Mouse (Mus musculus): Measurements from ENCODE around the gene Ghdc. TPM values are rescaled to one million over a fixed set of nuclear protein-coding genes. Genes with fewer than 3 reads are reported as not detected.

Gene Ghdc
- polyA plus RNA-seq, 1 experiment from 2014 or later, result 9.6 TPM

- H3K27ac ChIP-seq (ENCODE audit: low read depth, low read length), result no peak overlapping the region
- no peak overlapping the region for H3K9ac ChIP-seq (ENCODE audit: low read depth, low read length)
- ATAC-seq, result no peak
- H3K4me1 ChIP-seq (ENCODE audit: control insufficient read depth, insufficient read depth, low read depth, low read length), result peaks cover 12% of the 10 kb centered on the region
- H3K4me2 ChIP-seq (ENCODE audit: low read length), result no peak overlapping the region
- H3K36me3 ChIP-seq (ENCODE audit: control insufficient read depth, insufficient read depth, low read length), result peaks cover 16% of the 10 kb centered on the region
- H3K27me3 ChIP-seq (replicated peaks; ENCODE audit: control insufficient read depth, insufficient read depth, low read length), result no peaks in the 10 kb centered on the region
- H3K4me3 ChIP-seq (ENCODE audit: low read length), result no peak overlapping the region
- no peaks in the 10 kb centered on the region for H3K9me3 ChIP-seq (ENCODE audit: control insufficient read depth, low read length)
- 66% methylated on average over 6 of the region's 6 CpGs for WGBS
Measured at GRCm38 (mm10) chr11:100756476-100756875, 14.3 kb downstream of the Ghdc start.

- H3K4me2 ChIP-seq (ENCODE audit: low read length), result no peak overlapping the region
- no peaks in the 10 kb centered on the region for H3K9me3 ChIP-seq (ENCODE audit: control insufficient read depth, low read length)
- no peaks in the 10 kb centered on the region for H3K27me3 ChIP-seq (replicated peaks; ENCODE audit: control insufficient read depth, insufficient read depth, low read length)
- H3K27ac ChIP-seq (ENCODE audit: low read depth, low read length), result no peak overlapping the region
- H3K4me3 ChIP-seq (ENCODE audit: low read length), result no peak overlapping the region
- no peak for ATAC-seq
- no peak overlapping the region for H3K9ac ChIP-seq (ENCODE audit: low read depth, low read length)
- peaks cover 17% of the 10 kb centered on the region for H3K36me3 ChIP-seq (ENCODE audit: control insufficient read depth, insufficient read depth, low read length)
- 94% methylated on average over 3 of the region's 3 CpGs for WGBS
- H3K4me1 ChIP-seq (ENCODE audit: control insufficient read depth, insufficient read depth, low read depth, low read length), result peaks cover 5% of the 10 kb centered on the region
Measured at GRCm38 (mm10) chr11:100754693-100755057, 16.1 kb downstream of the Ghdc start.

- Histone ChIP-seq H3K27me3 (replicated peaks; ENCODE audit: control insufficient read depth, insufficient read depth, low read length) (no peaks in the 10 kb centered on the region), H3K27ac (ENCODE audit: low read depth, low read length) (no peak overlapping the region), H3K4me1 (ENCODE audit: control insufficient read depth, insufficient read depth, low read depth, low read length) (peaks cover 4% of the 10 kb centered on the region), H3K36me3 (ENCODE audit: control insufficient read depth, insufficient read depth, low read length) (peaks cover 20% of the 10 kb centered on the region), H3K9ac (ENCODE audit: low read depth, low read length) (no peak overlapping the region), H3K9me3 (ENCODE audit: control insufficient read depth, low read length) (no peaks in the 10 kb centered on the region), H3K4me3 (ENCODE audit: low read length) (no peak overlapping the region), H3K4me2 (ENCODE audit: low read length) (no peak overlapping the region)
- no peak for ATAC-seq
- 87% methylated on average over 12 of the region's 12 CpGs for WGBS
Measured at GRCm38 (mm10) chr11:100754021-100754692, 16.6 kb downstream of the Ghdc start.

- Histone ChIP-seq H3K4me1 (ENCODE audit: control insufficient read depth, insufficient read depth, low read depth, low read length) (no peaks in the 10 kb centered on the region), H3K36me3 (ENCODE audit: control insufficient read depth, insufficient read depth, low read length) (peaks cover 22% of the 10 kb centered on the region), H3K27me3 (replicated peaks; ENCODE audit: control insufficient read depth, insufficient read depth, low read length) (no peaks in the 10 kb centered on the region), H3K27ac (ENCODE audit: low read depth, low read length) (no peak overlapping the region), H3K9ac (ENCODE audit: low read depth, low read length) (no peak overlapping the region), H3K9me3 (ENCODE audit: control insufficient read depth, low read length) (no peaks in the 10 kb centered on the region), H3K4me2 (ENCODE audit: low read length) (no peak overlapping the region), H3K4me3 (ENCODE audit: low read length) (no peak overlapping the region)
- no peak for ATAC-seq
- WGBS, result 25% methylated on average over 10 of the region's 10 CpGs
Measured at GRCm38 (mm10) chr11:100752294-100752693, 18.5 kb downstream of the Ghdc start.

- Histone ChIP-seq H3K9me3 (ENCODE audit: control insufficient read depth, low read length) (no peaks in the 10 kb centered on the region), H3K4me1 (ENCODE audit: control insufficient read depth, insufficient read depth, low read depth, low read length) (no peaks in the 10 kb centered on the region), H3K27me3 (replicated peaks; ENCODE audit: control insufficient read depth, insufficient read depth, low read length) (no peaks in the 10 kb centered on the region), H3K36me3 (ENCODE audit: control insufficient read depth, insufficient read depth, low read length) (peaks cover 17% of the 10 kb centered on the region), H3K4me2 (ENCODE audit: low read length) (no peak overlapping the region), H3K4me3 (ENCODE audit: low read length) (no peak overlapping the region), H3K9ac (ENCODE audit: low read depth, low read length) (no peak overlapping the region), H3K27ac (ENCODE audit: low read depth, low read length) (no peak overlapping the region)
- ATAC-seq, result no peak
- whole genome bisulfite sequencing, result 88% methylated on average over 16 of the region's 16 CpGs
Measured at GRCm38 (mm10) chr11:100750127-100750526, 20.6 kb downstream of the Ghdc start.

- H3K9ac ChIP-seq (ENCODE audit: low read depth, low read length), result no peak overlapping the region
Measured at GRCm38 (mm10) chr11:100749469-100749868, 21.3 kb downstream of the Ghdc start.

GRCm38 (mm10) chr11:100748620-100749019 lies 22.1 kb downstream of the Ghdc start:
- H3K9ac ChIP-seq (ENCODE audit: low read depth, low read length), result no peak overlapping the region
- H3K4me1 ChIP-seq (ENCODE audit: control insufficient read depth, insufficient read depth, low read depth, low read length), result no peaks in the 10 kb centered on the region
- H3K36me3 ChIP-seq (ENCODE audit: control insufficient read depth, insufficient read depth, low read length), result peaks cover 19% of the 10 kb centered on the region
- WGBS, result 86% methylated on average over 4 of the region's 4 CpGs
- no peak for ATAC-seq
- H3K9me3 ChIP-seq (ENCODE audit: control insufficient read depth, low read length), result no peaks in the 10 kb centered on the region
- no peak overlapping the region for H3K4me3 ChIP-seq (ENCODE audit: low read length)
- no peaks in the 10 kb centered on the region for H3K27me3 ChIP-seq (replicated peaks; ENCODE audit: control insufficient read depth, insufficient read depth, low read length)
- no peak overlapping the region for H3K27ac ChIP-seq (ENCODE audit: low read depth, low read length)
- H3K4me2 ChIP-seq (ENCODE audit: low read length), result no peak overlapping the region

More at GRCm38 (mm10) chr11:100749469-100749868, 21.3 kb downstream of the Ghdc start:
- Histone ChIP-seq H3K4me2 (ENCODE audit: low read length) (no peak overlapping the region), H3K27ac (ENCODE audit: low read depth, low read length) (no peak overlapping the region), H3K4me1 (ENCODE audit: control insufficient read depth, insufficient read depth, low read depth, low read length) (no peaks in the 10 kb centered on the region), H3K4me3 (ENCODE audit: low read length) (no peak overlapping the region), H3K27me3 (replicated peaks; ENCODE audit: control insufficient read depth, insufficient read depth, low read length) (no peaks in the 10 kb centered on the region), H3K9me3 (ENCODE audit: control insufficient read depth, low read length) (no peaks in the 10 kb centered on the region), H3K36me3 (ENCODE audit: control insufficient read depth, insufficient read depth, low read length) (peaks cover 19% of the 10 kb centered on the region)
- 51% methylated on average over 25 of the region's 25 CpGs for WGBS
- ATAC-seq, result no peak

GRCm38 (mm10) chr11:100747114-100747513 lies 23.6 kb downstream of the Ghdc start:
- Histone ChIP-seq H3K9me3 (ENCODE audit: control insufficient read depth, low read length) (no peaks in the 10 kb centered on the region), H3K4me2 (ENCODE audit: low read length) (no peak overlapping the region), H3K4me1 (ENCODE audit: control insufficient read depth, insufficient read depth, low read depth, low read length) (no peaks in the 10 kb centered on the region), H3K27me3 (replicated peaks; ENCODE audit: control insufficient read depth, insufficient read depth, low read length) (no peaks in the 10 kb centered on the region), H3K36me3 (ENCODE audit: control insufficient read depth, insufficient read depth, low read length) (peaks cover 16% of the 10 kb centered on the region), H3K4me3 (ENCODE audit: low read length) (no peak overlapping the region), H3K27ac (ENCODE audit: low read depth, low read length) (no peak overlapping the region), H3K9ac (ENCODE audit: low read depth, low read length) (no peak overlapping the region)
- no peak for ATAC-seq
- 75% methylated on average over 5 of the region's 5 CpGs for WGBS

- Histone ChIP-seq H3K9ac (ENCODE audit: low read depth, low read length) (no peak overlapping the region), H3K9me3 (ENCODE audit: control insufficient read depth, low read length) (no peaks in the 10 kb centered on the region), H3K27me3 (replicated peaks; ENCODE audit: control insufficient read depth, insufficient read depth, low read length) (no peaks in the 10 kb centered on the region), H3K4me2 (ENCODE audit: low read length) (no peak overlapping the region), H3K4me1 (ENCODE audit: control insufficient read depth, insufficient read depth, low read depth, low read length) (no peaks in the 10 kb centered on the region), H3K36me3 (ENCODE audit: control insufficient read depth, insufficient read depth, low read length) (peaks cover 14% of the 10 kb centered on the region), H3K4me3 (ENCODE audit: low read length) (no peak overlapping the region), H3K27ac (ENCODE audit: low read depth, low read length) (no peak overlapping the region)
- WGBS, result 89% methylated on average over 10 of the region's 10 CpGs
- ATAC-seq, result no peak
Measured at GRCm38 (mm10) chr11:100746546-100746945, 24.2 kb downstream of the Ghdc start.

All from hindbrain, embryonic 16.5 days (tissue).